Mouse (Mus musculus): ENCODE data around the gene Gas2l1.

Gas2l1 gene

DNA sequence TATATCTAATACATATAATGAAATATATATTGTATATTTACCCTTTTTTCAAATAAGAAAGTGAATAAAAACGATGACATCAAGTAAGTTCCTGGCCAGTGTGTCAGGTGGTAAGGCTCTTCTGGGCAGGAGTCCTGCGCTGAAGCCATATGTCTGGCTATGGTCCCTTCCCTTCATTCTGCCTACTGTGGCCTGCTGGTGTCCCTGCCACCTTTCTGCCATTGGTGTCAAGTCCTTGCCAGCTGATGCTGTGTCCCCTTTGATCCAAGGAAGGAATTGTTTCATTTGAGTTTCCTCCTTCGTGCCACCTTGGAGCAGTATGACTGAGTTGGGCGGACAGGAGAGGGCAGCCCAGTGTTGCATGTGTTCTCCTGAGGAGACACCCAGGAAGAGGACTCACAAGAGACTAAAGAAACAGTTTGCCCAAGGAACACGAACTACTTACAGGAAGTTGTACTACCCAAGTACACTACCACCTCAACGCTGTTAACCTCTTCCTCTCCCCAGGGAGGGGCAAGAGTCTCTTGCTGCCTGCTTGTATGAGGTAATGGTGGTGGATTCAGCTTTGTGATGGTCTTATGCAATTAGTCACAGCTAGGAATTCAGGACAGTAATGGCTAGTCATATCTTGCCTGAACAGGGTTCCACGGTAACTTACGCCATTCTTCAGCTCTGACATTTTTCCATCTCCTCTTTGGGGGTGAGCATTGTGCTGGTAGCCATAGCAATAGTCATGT is 22.3 kb downstream of the Gas2l1 start:
- no peak for DNase-seq (ENCODE audit: low spot score in 2 of 2)

- no peak for DNase-seq (ENCODE audit: low spot score in 2 of 2)
Observed at GRCm38 (mm10) chr11:5041144-5041780, 23.9 kb downstream of the Gas2l1 start.

GRCm38 (mm10) chr11:5040585-5040984 is 24.5 kb downstream of the Gas2l1 start:
- DNase-seq (ENCODE audit: low spot score in 2 of 2): no peak

DNA sequence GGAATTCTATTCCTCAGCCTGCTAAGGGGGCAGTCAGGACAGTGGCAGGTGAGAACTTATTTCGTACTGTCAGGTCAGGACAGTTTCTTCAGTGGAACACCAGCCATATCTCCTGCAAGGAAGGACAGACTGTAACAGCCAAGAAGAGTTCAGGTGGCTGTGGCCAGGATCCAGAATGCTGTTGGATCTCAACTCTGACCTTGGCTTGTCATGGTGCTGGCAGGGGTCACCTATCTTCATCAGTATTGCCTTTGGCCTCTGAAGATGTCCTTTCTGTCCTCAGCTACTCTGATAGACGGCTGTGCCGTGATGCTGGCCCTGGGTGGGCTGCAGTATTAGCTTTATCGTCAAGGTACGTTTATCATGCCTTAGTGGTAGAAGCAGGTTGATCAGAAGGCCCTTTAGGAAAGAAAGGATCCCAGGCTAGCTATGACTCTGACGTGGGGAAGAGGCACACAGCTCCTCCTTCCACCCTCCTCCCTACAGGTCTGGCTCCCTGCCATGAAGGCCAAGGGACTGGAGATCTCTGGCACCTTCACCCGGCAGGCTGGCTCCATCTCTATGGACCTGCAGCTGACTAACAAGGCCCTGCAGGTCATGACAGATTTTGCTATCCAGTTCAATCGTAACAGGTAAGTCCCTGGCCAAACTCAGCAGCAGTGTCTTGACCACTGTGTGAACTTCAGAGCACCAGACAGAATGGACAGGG is 27.8 kb downstream of the Gas2l1 start:
- DNase-seq (ENCODE audit: low spot score in 2 of 2): no peak

GRCm38 (mm10) chr11:5035421-5035820 is 29.7 kb downstream of the Gas2l1 start:
- no peak for DNase-seq (ENCODE audit: low spot score in 2 of 2)

DNA sequence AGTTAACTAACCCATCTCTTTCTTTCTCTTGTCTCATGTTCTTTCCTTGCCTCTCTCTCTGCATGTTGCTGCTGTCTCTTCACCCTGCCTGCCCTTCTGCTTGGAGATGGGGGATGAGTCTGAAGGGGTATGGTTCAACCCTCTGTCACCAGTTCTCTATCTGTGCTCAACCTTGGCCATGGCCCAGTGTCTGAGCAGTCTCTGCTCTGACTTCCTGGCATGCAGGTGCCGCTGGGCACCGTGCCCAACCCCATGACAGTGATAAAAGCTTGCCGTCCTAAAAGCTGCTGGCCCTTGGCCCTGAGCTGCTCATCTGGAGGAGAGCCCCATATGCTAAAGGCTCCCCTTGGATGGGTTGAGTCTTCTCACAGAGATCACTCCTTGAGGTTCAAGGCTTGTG is 32.0 kb downstream of the Gas2l1 start:
- no peak for DNase-seq (ENCODE audit: low spot score in 2 of 2)

DNA sequence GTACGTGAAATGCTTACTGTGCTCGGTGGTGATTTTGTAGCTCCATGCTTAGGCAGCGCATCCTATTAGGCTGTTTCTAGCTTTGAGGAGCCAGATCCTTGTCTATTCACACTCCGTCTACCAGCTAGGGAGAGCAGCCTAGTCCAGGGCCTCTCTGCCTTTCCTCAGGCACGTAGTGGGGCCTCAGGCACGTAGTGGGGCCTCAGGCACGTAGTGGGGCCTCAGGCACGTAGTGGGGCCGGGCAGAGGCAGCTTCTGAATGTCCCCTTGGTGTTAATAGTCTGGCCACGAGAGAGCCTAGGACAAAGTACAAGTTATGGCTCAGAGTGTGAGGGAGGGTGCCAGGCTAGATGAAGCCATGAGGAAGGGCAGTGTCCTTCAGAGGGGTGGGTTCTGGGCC is 32.4 kb downstream of the Gas2l1 start:
- no peak for DNase-seq (ENCODE audit: low spot score in 2 of 2)

GRCm38 (mm10) chr11:5028228-5028627 is 36.9 kb downstream of the Gas2l1 start:
- no peak for DNase-seq (ENCODE audit: low spot score in 2 of 2)

- no peak for DNase-seq (ENCODE audit: low spot score in 2 of 2)
Observed at GRCm38 (mm10) chr11:5025108-5025507, 40.0 kb downstream of the Gas2l1 start.

DNA sequence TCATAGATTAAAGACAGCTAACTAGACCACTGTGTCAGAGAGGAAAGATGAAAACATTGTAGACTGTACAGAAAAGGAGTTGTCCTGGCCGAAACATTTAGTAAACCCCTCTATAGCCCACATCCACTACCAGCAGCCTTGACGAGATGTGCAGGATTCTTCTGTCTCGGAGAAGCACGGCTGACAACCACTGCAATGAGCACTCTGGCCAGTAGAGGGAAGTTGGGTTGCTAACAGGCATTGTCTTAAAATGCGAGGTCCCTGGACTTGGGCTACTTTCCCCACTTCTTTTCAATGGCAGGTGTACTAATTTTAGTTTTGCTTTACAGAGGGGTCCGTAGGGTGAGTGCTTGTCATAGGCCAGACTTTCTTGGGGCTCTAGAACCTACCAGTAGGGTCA is 47.6 kb downstream of the Gas2l1 start:
- no peak for DNase-seq (ENCODE audit: low spot score in 2 of 2)

- DNase-seq (ENCODE audit: low spot score in 2 of 2): no peak
Observed at GRCm38 (mm10) chr11:5016286-5016685, 48.8 kb downstream of the Gas2l1 start.

GRCm38 (mm10) chr11:5015720-5016119 is 49.4 kb downstream of the Gas2l1 start:
- DNase-seq (ENCODE audit: low spot score in 2 of 2): peak; percentile 55 to 60

DNA sequence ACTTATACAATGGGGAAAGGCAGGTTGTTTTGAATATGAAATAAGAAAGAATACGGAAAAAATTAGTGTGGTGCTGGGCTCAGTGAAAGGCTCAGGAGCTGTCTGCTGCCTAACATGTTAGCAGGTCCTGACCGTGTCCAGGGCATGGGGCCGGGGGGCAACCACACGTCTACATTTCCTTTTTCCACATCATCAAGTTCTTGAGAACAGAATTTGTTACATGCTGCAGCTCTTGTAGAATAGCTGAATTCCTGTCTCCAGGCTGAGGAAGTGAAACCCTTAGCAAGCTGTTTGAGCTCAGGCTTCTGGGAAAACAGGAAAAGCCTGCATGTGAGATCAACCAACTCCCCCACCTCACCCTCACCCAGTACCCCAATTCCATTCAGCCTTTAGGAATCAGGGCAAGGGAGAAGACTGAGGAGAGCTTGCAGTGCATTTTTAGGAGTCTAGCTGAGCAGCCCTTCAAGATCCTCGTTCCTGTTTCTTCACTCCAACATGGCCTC is 52.9 kb downstream of the Gas2l1 start:
- DNase-seq (ENCODE audit: low spot score in 2 of 2): no peak

- no peak for DNase-seq (ENCODE audit: low spot score in 2 of 2)
Observed at GRCm38 (mm10) chr11:5011480-5011879, 53.6 kb downstream of the Gas2l1 start.

DNA sequence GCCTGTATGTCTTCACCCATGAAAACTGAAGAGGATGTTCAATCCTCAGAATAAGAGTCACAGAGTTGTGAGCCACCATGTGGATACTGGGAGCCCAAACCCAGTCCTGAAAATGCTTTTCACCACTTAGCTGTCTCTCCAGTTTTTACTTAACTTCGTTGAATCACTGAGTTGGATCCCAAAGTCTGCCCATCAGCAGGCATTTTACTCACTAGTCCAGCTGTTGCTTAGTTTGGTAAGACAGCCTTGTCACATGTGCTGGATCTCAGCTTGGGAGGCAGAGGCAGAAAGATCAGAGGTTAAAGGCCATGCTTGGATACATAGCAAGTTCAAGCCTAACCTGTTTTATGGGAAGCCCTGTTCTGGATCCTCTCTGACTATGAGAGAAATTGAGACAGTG is 54.9 kb downstream of the Gas2l1 start:
- no peak for DNase-seq (ENCODE audit: low spot score in 2 of 2)

DNA sequence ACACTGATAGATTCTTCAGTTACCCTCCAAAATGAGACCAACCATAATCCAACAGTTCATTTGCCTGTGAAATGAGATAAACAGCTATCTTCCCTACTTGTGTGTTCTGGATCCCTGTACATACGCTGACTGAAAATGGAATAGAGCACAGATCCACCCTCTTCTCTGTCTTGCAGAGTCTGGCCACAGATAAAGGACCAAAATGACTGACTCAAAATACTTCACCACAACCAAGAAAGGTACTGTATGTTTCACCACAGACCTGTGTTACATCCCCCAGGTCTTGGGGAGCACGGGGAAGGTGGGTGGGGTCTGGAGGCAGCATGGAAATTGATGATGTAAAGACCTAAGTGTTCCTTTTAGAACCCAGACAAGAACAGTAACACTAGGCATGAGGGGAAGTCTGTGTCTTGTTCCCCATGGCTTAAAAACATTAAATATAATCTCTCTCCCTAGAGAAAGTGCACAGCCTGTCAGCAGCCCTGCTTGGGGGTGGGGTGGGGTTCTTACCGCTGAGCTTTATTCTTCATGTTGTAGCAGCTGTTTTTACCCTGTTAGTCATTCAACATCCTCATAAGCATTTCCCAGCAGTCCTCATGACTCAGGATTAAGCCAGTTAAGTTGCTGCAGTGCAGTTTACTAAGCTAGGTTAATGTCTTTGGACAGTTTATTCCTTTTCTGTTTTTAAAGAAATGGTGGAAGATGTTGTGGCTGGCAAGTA is 55.6 kb downstream of the Gas2l1 start:
- DNase-seq (ENCODE audit: low spot score in 2 of 2): no peak

DNA sequence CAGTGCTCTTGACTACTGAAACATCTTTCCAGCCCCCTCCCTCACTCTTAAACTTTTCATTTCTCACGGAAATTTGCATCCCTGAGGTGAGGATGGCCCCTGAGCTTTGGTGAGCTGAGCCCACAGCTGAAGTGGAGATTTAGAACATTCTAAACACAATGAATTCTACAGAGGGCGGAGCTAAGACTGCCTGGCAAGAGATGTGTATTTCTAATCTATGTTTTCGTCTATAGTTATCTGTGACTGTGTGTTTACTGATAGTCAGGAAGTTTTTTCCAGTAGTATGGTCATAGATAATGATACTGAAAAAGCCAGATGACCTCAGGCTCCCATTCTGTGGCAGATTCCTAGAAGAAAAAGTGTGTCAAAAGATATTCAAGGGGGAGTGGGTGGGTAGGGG is 56.3 kb downstream of the Gas2l1 start:
- no peak for DNase-seq (ENCODE audit: low spot score in 2 of 2)

DNA sequence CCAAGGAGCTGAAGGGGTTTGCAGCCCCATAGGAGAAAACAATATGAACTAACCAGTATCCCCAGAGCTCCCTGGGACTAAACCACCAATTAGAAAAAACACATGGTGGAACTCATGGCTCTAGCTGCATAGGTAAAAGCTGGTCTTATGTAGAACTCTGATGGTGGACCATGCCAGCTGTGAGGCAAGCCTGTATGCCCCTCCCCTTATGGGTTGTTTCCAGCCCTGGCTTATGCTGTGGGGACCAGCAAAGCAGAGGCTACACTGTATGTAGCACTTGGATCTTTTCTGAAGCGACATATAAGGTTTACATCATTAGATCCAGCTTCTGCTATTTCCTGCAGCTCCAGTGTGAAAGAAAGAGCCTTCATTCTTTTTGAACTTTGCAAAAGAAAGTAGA is 57.9 kb downstream of the Gas2l1 start:
- no peak for DNase-seq (ENCODE audit: low spot score in 2 of 2)

- DNase-seq (ENCODE audit: low spot score in 2 of 2): no peak
Observed at GRCm38 (mm10) chr11:5005528-5005927, 59.6 kb downstream of the Gas2l1 start.

Measured in frontal cortex, postnatal 25 days (tissue).